Mouse (Mus musculus) E14TG2a.4 (cell line): ENCODE data around the gene Cacna1a.

Experiments
- CTCF ChIP-seq: conservative IDR thresholded peaks from 2 replicates; pipeline ENCODE4 v1.5.1; 2014; ENCODE audit warnings: low read length
- NANOG ChIP-seq: IDR thresholded peaks from 2 replicates; pipeline ENCODE4 v1.6.1; 2014; ENCODE audit warnings: borderline replicate concordance, low read length, mixed read lengths

- TF ChIP-seq CTCF (no peak), NANOG (no peak)
Observed at GRCm38 (mm10) chr8:84658951-84659350, 270.7 kb downstream of the Cacna1a start.
